Mouse (Mus musculus) forebrain, postnatal 0 days (tissue): ENCODE measurements around the gene Tnip1. TPM values are rescaled to one million over a fixed set of nuclear protein-coding genes. Genes with fewer than 3 reads are reported as not detected.

Experiments used
- ATAC-seq: fragments of 200-750 bp; cut with Nextera tagmentation; 2 replicates; pipeline ENCODE4 v1.8.0; 2017; ENCODE audit warnings: mild to moderate bottlenecking, moderate library complexity
- DNase-seq: peaks from one replicate; pipeline ENCODE4 v3.0.0-alpha.2; 2015
- H3K27ac ChIP-seq: fragments of 300-500 bp; sonication (generic); 2 replicates; pipeline ENCODE4 v1.5.1; 2014; ENCODE audit warnings: low read depth, mild to moderate bottlenecking, antibody characterized with exemption, low read length, moderate library complexity, mixed read lengths
- H3K27me3 ChIP-seq: fragments of 300-500 bp; sonication (generic); 2 replicates; pipeline ENCODE4 v1.6.1; 2014; ENCODE audit warnings: mild to moderate bottlenecking, low read length, mixed read lengths; ENCODE audit not compliant: insufficient read depth
- H3K36me3 ChIP-seq: fragments of 300-500 bp; sonication (generic); 2 replicates; pipeline ENCODE4 v1.6.1; 2014; ENCODE audit warnings: mild to moderate bottlenecking, moderate library complexity; ENCODE audit not compliant: insufficient read depth
- H3K4me1 ChIP-seq: fragments of 300-500 bp; sonication (generic); 2 replicates; pipeline ENCODE4 v1.6.1; 2014; ENCODE audit warnings: antibody characterized with exemption; ENCODE audit not compliant: insufficient read depth
- H3K4me2 ChIP-seq: fragments of 300-500 bp; sonication (generic); 2 replicates; pipeline ENCODE4 v1.6.1; 2014; ENCODE audit warnings: low read depth, mild to moderate bottlenecking, moderate library complexity
- H3K4me3 ChIP-seq: fragments of 300-500 bp; sonication (generic); 2 replicates; pipeline ENCODE4 v1.5.1; 2014; ENCODE audit warnings: low read depth, low read length, mixed read lengths
- H3K9ac ChIP-seq: fragments of 300-500 bp; sonication (generic); 2 replicates; pipeline ENCODE4 v1.6.1; 2014; ENCODE audit warnings: mild to moderate bottlenecking
- H3K9me3 ChIP-seq: fragments of 300-500 bp; sonication (generic); 2 replicates; pipeline ENCODE4 v1.6.1; 2016; ENCODE audit warnings: low read length
- CTCF ChIP-seq: sonication (generic); IDR thresholded peaks from 2 replicates; pipeline ENCODE4 v1.5.1; 2016; ENCODE audit warnings: antibody characterized with exemption, control low read depth, low read depth
- WGBS: fragments of 180-500 bp; shearing (Covaris S2); extraction: QIAGEN DNeasy Blood & Tissue Kit; methylation state at CpG from one replicate; pipeline ENCODE4 v1.1.7; 2014; 5-methylcytosine and 5-hydroxymethylcytosine counted together
- polyA plus RNA-seq: library from polyadenylated mRNA; unstranded; fragments of >200 nt; fragmentation: Nextera tagmentation; extraction: Ambion mirVana; gene quantifications from 2 replicates; pipeline ENCODE4 v1.2.1, GENCODE M21; 2015
- total RNA-seq: library from RNA; depleted of rRNA; stranded (reverse); fragments of >200 nt; gene quantifications from 2 replicates; pipeline ENCODE4 v1.2.3, GENCODE M21; 2014

Gene Tnip1
- total and polyA plus RNA-seq, 2 experiments from 2014 or later, result 14.9 to 16.6 TPM

DNA sequence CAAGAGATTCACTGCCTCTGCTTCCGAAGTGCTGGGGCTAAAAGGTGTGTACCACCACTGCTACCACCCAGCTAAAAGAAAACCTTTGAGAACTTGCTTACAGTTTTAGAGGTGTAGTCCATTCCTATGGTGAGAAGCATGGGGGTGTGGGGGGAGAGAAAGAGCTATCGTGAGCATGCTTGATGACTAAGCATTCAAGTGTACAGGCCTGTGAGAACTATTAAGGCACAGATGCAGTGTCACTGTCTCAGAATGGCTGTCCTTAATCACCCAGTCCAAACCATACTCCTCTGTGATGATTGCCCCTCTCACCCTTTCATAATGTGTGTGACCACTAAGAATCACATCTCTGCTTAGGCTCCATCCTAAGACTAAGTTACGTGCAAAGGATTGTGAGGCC is 93.4 kb downstream of the Tnip1 start:
- H3K27ac ChIP-seq, result no peak overlapping the region
- no peak for TF ChIP-seq CTCF
- no peaks in the 10 kb centered on the region for H3K27me3 ChIP-seq
- ATAC-seq, result no peak
- H3K4me3 ChIP-seq, result no peak overlapping the region
- H3K4me2 ChIP-seq, result no peak overlapping the region
- no peak for DNase-seq
- H3K9ac ChIP-seq, result no peak overlapping the region
- peaks cover 42% of the 10 kb centered on the region for H3K36me3 ChIP-seq
- H3K9me3 ChIP-seq, result no peaks in the 10 kb centered on the region
- WGBS, result 73% methylated on average over 3 of the region's 3 CpGs
- H3K4me1 ChIP-seq, result peaks cover 9% of the 10 kb centered on the region

DNA sequence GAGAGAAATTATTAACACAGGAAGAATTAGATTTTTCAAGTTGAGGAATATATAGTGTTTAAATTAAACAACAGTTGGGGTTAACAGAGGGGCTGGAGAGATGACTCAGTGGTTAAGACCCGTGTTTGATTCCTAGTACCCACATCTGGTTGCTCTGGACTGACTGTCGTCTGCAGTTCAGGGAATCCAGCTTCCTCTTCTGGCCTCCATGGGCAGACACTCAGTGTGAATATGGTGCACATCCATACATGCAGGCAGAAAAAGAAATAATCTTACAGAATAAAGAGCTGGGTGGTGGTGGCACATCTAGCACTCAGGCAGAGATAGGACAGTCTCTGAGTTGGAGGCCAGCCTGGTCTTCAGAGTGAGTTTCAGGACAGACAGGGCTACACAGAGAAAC is 94.3 kb downstream of the Tnip1 start:
- Histone ChIP-seq H3K4me3 (no peak overlapping the region), H3K9me3 (no peaks in the 10 kb centered on the region), H3K27ac (no peak overlapping the region), H3K9ac (no peak overlapping the region; the same call in 1 of the 2 replicates), H3K36me3 (peaks cover 33% of the 10 kb centered on the region), H3K4me2 (no peak overlapping the region), H3K4me1 (peaks cover 9% of the 10 kb centered on the region), H3K27me3 (no peaks in the 10 kb centered on the region)
- no peak for ATAC-seq
- no peak for DNase-seq
- WGBS, result 71% methylated on average over 2 of the region's 2 CpGs
- no peak for TF ChIP-seq CTCF

DNA sequence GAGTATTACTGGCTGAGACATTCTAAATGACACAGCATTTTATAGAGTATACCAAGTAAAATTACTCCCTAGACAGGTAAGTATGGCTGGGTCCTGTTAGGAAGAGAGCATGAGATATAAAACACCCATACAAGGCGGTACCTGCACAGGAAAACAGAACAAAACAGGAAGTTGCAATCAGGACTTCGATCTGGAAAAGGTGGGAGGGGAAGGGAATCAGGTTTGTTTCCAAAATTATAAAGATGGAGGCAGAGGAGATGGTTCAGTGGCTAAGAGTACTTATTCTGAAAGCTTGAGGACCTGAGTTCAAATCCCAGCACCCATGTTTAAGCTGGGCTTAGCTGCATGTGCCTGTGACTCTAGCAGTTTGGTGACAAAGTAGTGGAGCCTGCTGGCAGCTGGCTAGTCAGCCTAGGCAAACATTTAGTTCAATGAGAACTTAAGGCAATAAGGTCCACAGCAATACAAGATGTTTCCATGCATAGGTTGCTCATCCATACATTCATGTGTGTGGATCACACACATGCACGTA is 94.7 kb downstream of the Tnip1 start:
- H3K27ac ChIP-seq, result no peak overlapping the region
- no peaks in the 10 kb centered on the region for H3K27me3 ChIP-seq
- WGBS, result 86% methylated on average over 3 of the region's 3 CpGs
- peak overlapping the region; percentile 62 for H3K4me2 ChIP-seq
- H3K9ac ChIP-seq, result peak overlapping the region; percentile 98; the same call in 1 of the 2 replicates
- DNase-seq (no peak), ATAC-seq (no peak)
- peaks cover 9% of the 10 kb centered on the region for H3K4me1 ChIP-seq
- no peak for TF ChIP-seq CTCF
- peaks cover 31% of the 10 kb centered on the region for H3K36me3 ChIP-seq
- no peak overlapping the region for H3K4me3 ChIP-seq
- no peaks in the 10 kb centered on the region for H3K9me3 ChIP-seq

DNA sequence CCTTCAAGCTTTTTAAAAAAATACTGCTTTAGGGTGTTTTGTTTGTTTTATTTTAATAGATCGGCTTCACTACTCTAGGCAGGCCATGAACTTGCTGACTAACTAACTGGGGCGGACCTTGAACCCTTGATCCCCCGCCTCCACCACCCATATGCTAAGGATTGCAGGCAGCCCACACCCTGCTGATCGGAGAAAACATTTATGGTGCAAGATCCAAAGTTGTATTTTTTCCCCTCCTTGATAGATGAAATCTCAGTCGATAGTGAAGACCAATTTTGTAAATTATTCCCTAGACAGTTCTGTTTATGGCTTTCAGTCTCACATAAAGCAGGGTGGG is 95.7 kb downstream of the Tnip1 start:
- H3K9me3 ChIP-seq, result no peaks in the 10 kb centered on the region
- peak overlapping the region; percentile 62 for H3K4me2 ChIP-seq
- peak overlapping the region; percentile 92 for H3K27ac ChIP-seq
- H3K4me3 ChIP-seq, result peak overlapping the region; percentile 92
- no peak for TF ChIP-seq CTCF
- H3K9ac ChIP-seq, result peak overlapping the region; percentile 98
- peaks cover 24% of the 10 kb centered on the region for H3K36me3 ChIP-seq
- no peaks in the 10 kb centered on the region for H3K27me3 ChIP-seq
- ATAC-seq (no peak), DNase-seq (peak; percentile 38)
- WGBS, result under 1% methylated on average over 5 of the region's 5 CpGs
- peaks cover 9% of the 10 kb centered on the region for H3K4me1 ChIP-seq

DNA sequence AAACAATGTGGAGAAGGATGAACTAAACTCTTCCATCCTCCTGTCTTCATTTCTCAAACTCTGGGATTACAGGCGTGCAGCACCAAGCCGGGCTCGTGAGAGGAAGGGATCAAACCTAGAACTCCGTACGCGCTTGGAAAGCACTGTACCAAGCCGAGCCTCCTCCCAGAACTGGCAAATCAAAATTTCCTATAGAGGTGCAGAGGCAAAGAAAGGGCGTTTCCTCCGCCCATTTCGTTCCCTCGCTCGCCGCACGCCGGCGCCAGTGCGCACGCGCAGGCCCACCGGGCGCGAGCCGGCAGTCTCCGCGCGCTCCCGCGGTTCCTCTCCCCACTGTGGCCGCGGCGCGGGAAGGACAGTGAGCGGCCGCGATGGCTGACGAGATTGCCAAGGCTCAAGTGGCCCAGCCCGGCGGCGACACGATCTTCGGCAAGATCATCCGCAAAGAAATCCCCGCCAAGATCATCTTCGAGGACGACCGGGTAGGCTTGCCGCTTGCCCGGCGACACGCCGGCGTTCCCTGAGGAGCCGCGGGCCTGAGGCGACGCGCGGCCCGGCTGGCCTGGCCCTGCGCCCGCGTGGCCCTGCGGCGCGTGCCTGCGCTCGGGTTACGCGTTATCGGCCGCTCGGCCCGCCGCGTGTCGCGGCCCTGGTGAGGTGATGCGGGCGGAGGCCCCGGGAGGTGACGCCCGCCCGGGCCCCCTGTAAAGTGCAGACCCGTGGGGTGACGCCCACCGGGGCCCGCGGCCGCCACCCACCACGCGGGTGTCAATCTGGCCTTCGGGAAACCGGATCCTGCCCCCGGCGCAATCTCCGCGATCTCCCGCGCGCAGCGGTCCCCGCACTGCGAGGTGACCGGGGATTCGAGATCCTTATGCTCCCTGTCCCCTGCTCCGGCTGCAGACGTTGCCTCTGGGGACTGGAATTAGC is 96.3 kb downstream of the Tnip1 start, which contains the start of gene Hint1:
Gene Hint1, plus strand, starts transcription at position 265 of the 930 bp plus-strand sequence.
- peaks cover 9% of the 10 kb centered on the region for H3K4me1 ChIP-seq
- H3K9ac ChIP-seq, result peak within 1 kb of the TSS; percentile 98
- peak; percentile 97 for DNase-seq
- H3K27ac ChIP-seq, result peak within 1 kb of the TSS; percentile 92
- H3K9me3 ChIP-seq, result no peaks in the 10 kb centered on the region
- peaks cover 18% of the 10 kb centered on the region for H3K36me3 ChIP-seq
- peak within 1 kb of the TSS; percentile 62 for H3K4me2 ChIP-seq
- WGBS, result 2% methylated on average over 107 of the region's 107 CpGs
- H3K27me3 ChIP-seq, result no peaks in the 10 kb centered on the region
- peak; percentile 65 for TF ChIP-seq CTCF
- peak within 1 kb of the TSS; percentile 92 for H3K4me3 ChIP-seq
- ATAC-seq, result peak; percentile 90

DNA sequence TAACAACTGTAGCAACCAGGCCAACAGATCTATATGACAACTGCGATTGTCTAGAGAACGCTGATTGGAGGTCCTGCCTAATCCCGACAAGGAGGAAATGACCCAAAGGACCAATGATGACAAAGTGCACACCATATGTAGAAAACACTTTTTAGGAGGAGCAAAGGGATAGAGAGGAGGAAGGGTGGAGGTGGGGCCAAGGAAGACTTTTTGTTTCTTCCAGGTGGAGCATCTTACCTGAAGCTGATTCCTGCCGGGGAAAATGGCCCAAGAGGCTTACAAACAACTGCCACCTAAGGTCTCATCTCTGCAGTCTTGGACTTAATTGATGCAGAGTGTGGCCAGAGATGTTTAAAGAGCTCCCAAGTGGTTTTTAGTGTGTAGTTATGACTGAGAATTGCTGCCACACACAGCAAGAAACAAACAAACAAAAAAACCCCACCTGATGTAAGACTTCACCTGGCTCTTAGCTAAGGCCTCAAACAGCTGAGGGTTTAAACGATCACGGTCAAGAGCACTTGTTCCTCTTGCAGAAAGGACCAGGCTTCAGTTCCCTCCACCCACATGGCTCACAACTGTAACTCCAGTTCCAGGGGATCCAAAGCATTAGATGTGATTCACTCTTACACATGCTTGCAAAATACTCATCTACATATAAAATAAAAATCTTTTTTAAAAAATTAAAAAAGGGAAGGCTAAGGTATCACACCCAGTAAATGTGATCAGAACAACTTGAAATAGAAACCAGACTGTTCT is 97.2 kb downstream of the Tnip1 start:
- Histone ChIP-seq H3K4me2 (peak overlapping the region; percentile 62), H3K9ac (peak overlapping the region; percentile 98; the same call in 1 of the 2 replicates), H3K4me3 (peak overlapping the region; percentile 92), H3K27me3 (no peaks in the 10 kb centered on the region), H3K27ac (peak overlapping the region; percentile 92; the same call in 1 of the 2 replicates), H3K36me3 (peaks cover 11% of the 10 kb centered on the region), H3K9me3 (no peaks in the 10 kb centered on the region), H3K4me1 (peaks cover 9% of the 10 kb centered on the region)
- 72% methylated on average over 6 of the region's 6 CpGs for WGBS
- ATAC-seq (no peak), DNase-seq (no peak)
- TF ChIP-seq CTCF, result no peak
